Mouse (Mus musculus): ENCODE measurements around the gene Gcn1l1.

- TF ChIP-seq CTCF (IDR thresholded peaks at IDR 0.05; ENCODE audit: control insufficient read depth, insufficient read depth, insufficient replicate concordance, low read depth, low read length) = no peak
- no peak for TF ChIP-seq POLR2A (IDR thresholded peaks at IDR 0.05; ENCODE audit: control insufficient read depth, low read depth, low read length)
Measured at GRCm38 (mm10) chr5:115630291-115630690, 65.2 kb downstream of the Gcn1l1 start.

All from testis, adult 2 months (tissue).